ENCODE assay signal across 25 mouse cellular contexts in genomic region chr7:75881791-75882190, GRCm38 (mm10). TPM values are rescaled to one million over a fixed set of nuclear protein-coding genes. Genes with fewer than 3 reads are reported as not detected.
DNase-seq lines count a peak whose midpoint lies in the region; ATAC-seq and TF ChIP-seq lines count a peak whose summit lies in the region.
"Had no signal": no experiment of that assay in that cellular context is flagged by ENCODE, and none has a peak within 500 bp of the region (broad histone marks: within the 10 kb centered on the region; RNA-seq: fewer than 3 reads in every experiment).

No protein-coding gene starts in this region.

- TF ChIP-seq POLR2A in small intestine, adult 2 months (IDR thresholded peaks at IDR 0.05; ENCODE audit: low read depth, low read length) = no peak

- H3K27ac ChIP-seq in small intestine, adult 2 months (ENCODE audit: insufficient read depth, low read depth, low read length) = peak overlapping the region; percentile 59
- H3K27ac ChIP-seq in intestine, postnatal 0 days (ENCODE audit: low read depth, low read length) = no peak overlapping the region
- H3K27ac ChIP-seq: forebrain, embryonic 13.5 days; hindbrain, embryonic 10.5 days; hindbrain, embryonic 15.5 days; limb, embryonic 12.5 days; liver, embryonic 15.5 days; neural tube, embryonic 13.5 days had no signal

- H3K4me2 ChIP-seq in intestine, postnatal 0 days (replicated peaks; ENCODE audit: low read depth) = no peak overlapping the region
- H3K4me2 ChIP-seq: forebrain, embryonic 13.5 days; hindbrain, embryonic 15.5 days; limb, embryonic 12.5 days; liver, embryonic 15.5 days; lung, embryonic 14.5 days; midbrain, embryonic 11.5 days; neural tube, embryonic 13.5 days had no signal

- peak; percentile 10 for DNase-seq in A20 (ENCODE audit: low read depth, low spot score)
- DNase-seq in CD4-positive, CD25-positive, alpha-beta regulatory T cell, adult 2 months (ENCODE audit: low read depth, low spot score) = peak; percentile 46
- no peak for DNase-seq in cerebellum, adult 11 months
- DNase-seq: adrenal gland, postnatal 14 days; cerebellum, adult 18-20 months; cerebellum, postnatal 10 days; gastrocnemius, postnatal 14 days; heart, postnatal 14 days; kidney, adult 9 months; kidney, postnatal 10 days; lung, embryonic 14.5 days; lung, postnatal 14 days had no signal

- H3K27me3 ChIP-seq in small intestine, adult 2 months (ENCODE audit: control insufficient read depth, insufficient read depth, low read length) = no peaks in the 10 kb centered on the region
- H3K27me3 ChIP-seq in intestine, postnatal 0 days (replicated peaks; ENCODE audit: control insufficient read depth, insufficient read depth, low read length) = no peaks in the 10 kb centered on the region
- H3K27me3 ChIP-seq: forebrain, embryonic 13.5 days; hindbrain, embryonic 15.5 days; limb, embryonic 12.5 days; neural tube, embryonic 13.5 days had no signal

- TF ChIP-seq CTCF in small intestine, adult 2 months (IDR thresholded peaks at IDR 0.05; ENCODE audit: extremely low read depth, insufficient read length, insufficient replicate concordance, low read depth, low read length) = no peak
- TF ChIP-seq CTCF in intestine, postnatal 0 days (IDR thresholded peaks at IDR 0.05; ENCODE audit: low read depth) = no peak

- peak; percentile 6; the same call in 1 of the 2 replicates for ATAC-seq in common myeloid progenitor, adult 5-6 weeks (replicated peaks; ENCODE audit: low read depth, poor library complexity, severe bottlenecking)
- ATAC-seq in intestine, postnatal 0 days = no peak
- ATAC-seq: forebrain, embryonic 13.5 days; intestine, embryonic 16.5 days; midbrain, embryonic 16.5 days had no signal

- no peak overlapping the region for H3K9ac ChIP-seq in intestine, postnatal 0 days (ENCODE audit: low read depth, low read length)
- H3K9ac ChIP-seq: forebrain, embryonic 13.5 days; hindbrain, embryonic 15.5 days; limb, embryonic 12.5 days; liver, embryonic 15.5 days; lung, embryonic 14.5 days; neural tube, embryonic 13.5 days had no signal

- H3K4me1 ChIP-seq in small intestine, adult 2 months (ENCODE audit: control insufficient read depth, insufficient read depth, insufficient read length, low read length) = no peaks in the 10 kb centered on the region
- no peaks in the 10 kb centered on the region for H3K4me1 ChIP-seq in intestine, postnatal 0 days (replicated peaks; ENCODE audit: control insufficient read depth, insufficient read depth, low read length)

- H3K4me3 ChIP-seq in small intestine, adult 2 months (ENCODE audit: low read depth, low read length) = no peak overlapping the region
- no peak overlapping the region for H3K4me3 ChIP-seq in intestine, postnatal 0 days (ENCODE audit: low read depth, low read length)
- H3K4me3 ChIP-seq: forebrain, embryonic 13.5 days; hindbrain, embryonic 10.5 days; hindbrain, embryonic 15.5 days; limb, embryonic 12.5 days; liver, embryonic 15.5 days; neural tube, embryonic 13.5 days had no signal

- WGBS in small intestine, adult 2 months = 65% methylated on average over 3 of the region's 3 CpGs
- 79% methylated on average over 3 of the region's 3 CpGs for WGBS in intestine, postnatal 0 days

- H3K36me3 ChIP-seq in small intestine, adult 2 months (ENCODE audit: control insufficient read depth, insufficient read depth, low read length) = no peaks in the 10 kb centered on the region
- H3K36me3 ChIP-seq in intestine, postnatal 0 days (ENCODE audit: control insufficient read depth, insufficient read depth) = no peaks in the 10 kb centered on the region
- H3K36me3 ChIP-seq: G1E; hindbrain, embryonic 10.5 days; hindbrain, embryonic 15.5 days; limb, embryonic 12.5 days; liver, embryonic 15.5 days; neural tube, embryonic 13.5 days had no signal

- no peaks in the 10 kb centered on the region for H3K9me3 ChIP-seq in intestine, postnatal 0 days (ENCODE audit: control insufficient read depth)
- H3K9me3 ChIP-seq: forebrain, embryonic 13.5 days; G1E; hindbrain, embryonic 10.5 days; hindbrain, embryonic 15.5 days; limb, embryonic 12.5 days; liver, embryonic 15.5 days; neural tube, embryonic 13.5 days had no signal

RNA-seq across cellular contexts. Expression of gene Klhl25, which starts 33.7 kb away (rescaled TPM):
- 6.3 and 8.3 TPM in 2 replicates for total RNA-seq in common myeloid progenitor, adult 5-6 weeks (2017)
- 6.8 and 9.4 TPM in 2 replicates for polyA plus RNA-seq in small intestine, adult 2 months (2012; rRNA removed)
- polyA plus RNA-seq in intestine, postnatal 0 days (2015; fragmentation: Nextera tagmentation; extraction: Ambion mirVana) = 4.2 and 5.0 TPM in 2 replicates
